Mouse (Mus musculus) myocyte (in vitro differentiated cells): ENCODE measurements around the gene Gmfg. TPM values are rescaled to one million over a fixed set of nuclear protein-coding genes. Genes with fewer than 3 reads are reported as not detected.
A peak's percentile ranks its signal among the peaks of the same experiment; 100 is the strongest.

Experiments
- H3K27me3 ChIP-seq: one replicate; pipeline ENCODE4 v1.6.1; 2011; ENCODE audit not compliant: control insufficient read depth, insufficient read depth, insufficient read length
- H3K36me3 ChIP-seq: one replicate; pipeline ENCODE4 v1.6.1; 2011; ENCODE audit not compliant: control insufficient read depth, insufficient read depth
- H3K4me2 ChIP-seq: one replicate; pipeline ENCODE4 v1.6.1; 2011; ENCODE audit warnings: low read depth, control low read depth
- H3K4me3 ChIP-seq: one replicate; pipeline ENCODE4 v1.5.1; 2011; ENCODE audit warnings: mild to moderate bottlenecking, control low read depth, moderate library complexity
- H3K79me2 ChIP-seq: one replicate; pipeline ENCODE4 v1.6.1; 2011; ENCODE audit not compliant: control insufficient read depth, insufficient read depth
- H3ac ChIP-seq: one replicate; pipeline ENCODE4 v1.6.1; 2011; ENCODE audit not compliant: control insufficient read depth, insufficient read length
- CEBPB ChIP-seq: IDR thresholded peaks from 2 replicates; pipeline ENCODE4 v1.6.1; 2011; ENCODE audit warnings: mild to moderate bottlenecking, moderate library complexity; ENCODE audit not compliant: poor library complexity, insufficient read depth, severe bottlenecking
- E2F4 ChIP-seq: IDR thresholded peaks from one replicate; pipeline ENCODE4 v1.6.1; 2011; ENCODE audit warnings: mild to moderate bottlenecking, control low read depth, moderate library complexity; ENCODE audit not compliant: insufficient read depth
- MAX ChIP-seq: IDR thresholded peaks from one replicate; pipeline ENCODE4 v1.6.1; 2011; ENCODE audit warnings: low read depth, mild to moderate bottlenecking, control low read depth
- MYOD1 ChIP-seq, 3 experiments: IDR thresholded peaks; one replicate each; pipeline ENCODE4 v1.6.1; 2011; ENCODE audit warnings: control low read depth in 2 of 3, low read depth in 2 of 3, mild to moderate bottlenecking in 2 of 3, moderate library complexity in 1 of 3; ENCODE audit not compliant: insufficient read length in 2 of 3, control insufficient read depth in 1 of 3
- MYOG ChIP-seq, 3 experiments: IDR thresholded peaks; one replicate each; pipeline ENCODE4 v1.6.1; 2011; ENCODE audit warnings: control low read depth in 2 of 3, low read depth in 2 of 3, mild to moderate bottlenecking in 2 of 3; ENCODE audit not compliant: insufficient read length in 2 of 3, control insufficient read depth in 1 of 3, insufficient read depth in 1 of 3
- POLR2A ChIP-seq: IDR thresholded peaks from one replicate; pipeline ENCODE4 v1.6.1; 2011; ENCODE audit warnings: low read depth, mild to moderate bottlenecking, control low read depth, moderate library complexity; ENCODE audit not compliant: insufficient read length
- POLR2AphosphoS2 ChIP-seq: IDR thresholded peaks from one replicate; pipeline ENCODE4 v1.6.1; 2011; ENCODE audit warnings: low read depth, control low read depth; ENCODE audit not compliant: insufficient read length
- REST ChIP-seq: IDR thresholded peaks from one replicate; pipeline ENCODE4 v1.6.1; 2011; ENCODE audit warnings: mild to moderate bottlenecking, control low read depth, moderate library complexity; ENCODE audit not compliant: insufficient read depth, insufficient read length
- SRF ChIP-seq: IDR thresholded peaks from one replicate; pipeline ENCODE4 v1.6.1; 2011; ENCODE audit warnings: low read depth; ENCODE audit not compliant: control insufficient read depth, insufficient read length
- TCF12 ChIP-seq: IDR thresholded peaks from one replicate; pipeline ENCODE4 v1.6.1; 2011; ENCODE audit warnings: mild to moderate bottlenecking, control low read depth; ENCODE audit not compliant: poor library complexity, insufficient read depth, severe bottlenecking
- TCF3 ChIP-seq: IDR thresholded peaks from one replicate; pipeline ENCODE4 v1.6.1; 2011; ENCODE audit warnings: low read depth, control low read depth; ENCODE audit not compliant: insufficient read length
- USF1 ChIP-seq: IDR thresholded peaks from one replicate; pipeline ENCODE4 v1.6.1; 2011; ENCODE audit warnings: low read depth, mild to moderate bottlenecking, control low read depth, moderate library complexity
- polyA plus RNA-seq: library from polyadenylated mRNA; unstranded; fragments of >200 nt; fragmentation: generic; extraction: Trizol; gene quantifications from one replicate; pipeline ENCODE4 v1.2.1, GENCODE M21; 2012; ENCODE audit warnings: missing spikeins

The Gmfg gene
- polyA plus RNA-seq, 1 experiment: not detected

- Histone ChIP-seq H3K79me2 (peaks cover 21% of the 10 kb centered on the region), H3K27me3 (no peaks in the 10 kb centered on the region), H3K36me3 (peaks cover 18% of the 10 kb centered on the region), H3K4me3 (no peak overlapping the region), H3K4me2 (no peak overlapping the region), H3ac (no peak overlapping the region)
- no peak for TF ChIP-seq CEBPB
- TF ChIP-seq MAX: no peak
- TF ChIP-seq USF1: no peak
- no peak for TF ChIP-seq POLR2AphosphoS2
- TF ChIP-seq TCF12: no peak
- TF ChIP-seq POLR2A: no peak
- TF ChIP-seq MYOD1 (IDR thresholded peaks at IDR 0.05; ENCODE audit: control insufficient read depth in 1 of 3, insufficient read length in 2 of 3, low read depth in 2 of 3): no peak
- no peak for TF ChIP-seq TCF3
Measured at GRCm38 (mm10) chr7:28395425-28395824, 41.8 kb upstream of the Gmfg start.

GRCm38 (mm10) chr7:28398000-28398399, 39.2 kb upstream of the Gmfg start:
- no peaks in the 10 kb centered on the region for H3K27me3 ChIP-seq
- H3K4me3 ChIP-seq: no peak overlapping the region
- peaks cover 22% of the 10 kb centered on the region for H3K36me3 ChIP-seq
- peaks cover 7% of the 10 kb centered on the region for H3K79me2 ChIP-seq
- no peak overlapping the region for H3ac ChIP-seq
- no peak overlapping the region for H3K4me2 ChIP-seq
- TF ChIP-seq SRF: no peak
- no peak for TF ChIP-seq TCF12
- no peak for TF ChIP-seq E2F4
- no peak for TF ChIP-seq POLR2A
- TF ChIP-seq MYOD1 (IDR thresholded peaks at IDR 0.05; ENCODE audit: control insufficient read depth in 1 of 3, insufficient read length in 2 of 3, low read depth in 2 of 3): no peak
- TF ChIP-seq REST: no peak

GRCm38 (mm10) chr7:28398696-28399340, 38.4 kb upstream of the Gmfg start:
- Histone ChIP-seq H3K4me3 (no peak overlapping the region), H3K27me3 (no peaks in the 10 kb centered on the region), H3K79me2 (peaks cover under 1% of the 10 kb centered on the region), H3K36me3 (peaks cover 22% of the 10 kb centered on the region), H3ac (no peak overlapping the region), H3K4me2 (no peak overlapping the region)
- TF ChIP-seq CEBPB: no peak
- TF ChIP-seq POLR2AphosphoS2: peak; percentile 36
- TF ChIP-seq TCF12: no peak

- no peaks in the 10 kb centered on the region for H3K27me3 ChIP-seq
- H3K4me3 ChIP-seq: no peak overlapping the region
- no peaks in the 10 kb centered on the region for H3K79me2 ChIP-seq
- no peak for TF ChIP-seq CEBPB
- no peak for TF ChIP-seq MAX
- TF ChIP-seq USF1: no peak
- TF ChIP-seq POLR2A: no peak
- TF ChIP-seq POLR2AphosphoS2: peak; percentile 12
- H3K36me3 ChIP-seq: peaks cover 27% of the 10 kb centered on the region
- no peak overlapping the region for H3K4me2 ChIP-seq
- no peak overlapping the region for H3ac ChIP-seq
Measured at GRCm38 (mm10) chr7:28401030-28401429, 36.2 kb upstream of the Gmfg start.

GRCm38 (mm10) chr7:28401942-28402341, 35.3 kb upstream of the Gmfg start:
- H3K4me3 ChIP-seq: no peak overlapping the region
- H3K36me3 ChIP-seq: peaks cover 30% of the 10 kb centered on the region
- H3K4me2 ChIP-seq: no peak overlapping the region
- no peaks in the 10 kb centered on the region for H3K79me2 ChIP-seq
- no peaks in the 10 kb centered on the region for H3K27me3 ChIP-seq
- TF ChIP-seq POLR2AphosphoS2 (no peak), SRF (no peak), USF1 (no peak), CEBPB (no peak), MAX (no peak), MYOD1 (IDR thresholded peaks at IDR 0.05; ENCODE audit: control insufficient read depth in 1 of 3, insufficient read length in 2 of 3, low read depth in 2 of 3) (no peak)
- H3ac ChIP-seq: no peak overlapping the region

GRCm38 (mm10) chr7:28410841-28411475, 26.3 kb upstream of the Gmfg start:
- peaks cover 35% of the 10 kb centered on the region for H3K36me3 ChIP-seq
- no peaks in the 10 kb centered on the region for H3K27me3 ChIP-seq
- TF ChIP-seq MAX (no peak), POLR2AphosphoS2 (no peak), TCF3 (no peak), TCF12 (no peak), CEBPB (no peak), MYOD1 (IDR thresholded peaks at IDR 0.05; ENCODE audit: control insufficient read depth in 1 of 3, insufficient read length in 2 of 3, low read depth in 2 of 3) (no peak), USF1 (no peak), SRF (no peak), MYOG (IDR thresholded peaks at IDR 0.05; ENCODE audit: control insufficient read depth in 1 of 3, insufficient read depth in 1 of 3, insufficient read length in 2 of 3, low read depth in 2 of 3) (no peak), REST (no peak), E2F4 (no peak), POLR2A (no peak)
- H3ac ChIP-seq: no peak overlapping the region
- H3K4me3 ChIP-seq: no peak overlapping the region
- no peak overlapping the region for H3K4me2 ChIP-seq
- H3K79me2 ChIP-seq: no peaks in the 10 kb centered on the region
